Mouse (Mus musculus) left cerebral cortex, adult 9 months (tissue): ENCODE measurements at regions not wholly inside any gene's neighbourhood (a gene's known extent, or its start where the extent isn't known, plus 50 kb on each side); places are given as distances from the start of the nearest gene placed in this dataset.
"Not testable (repeated sequence)": the region's sequence is repeated elsewhere in the genome, so short reads cannot be mapped to it uniquely, and the experiment has no call there.

Experiments used
- DNase-seq, 2 experiments: peaks; one replicate each; pipeline ENCODE4 v3.0.0; 2022; ENCODE audit warnings: low spot score in 2 of 2

DNA sequence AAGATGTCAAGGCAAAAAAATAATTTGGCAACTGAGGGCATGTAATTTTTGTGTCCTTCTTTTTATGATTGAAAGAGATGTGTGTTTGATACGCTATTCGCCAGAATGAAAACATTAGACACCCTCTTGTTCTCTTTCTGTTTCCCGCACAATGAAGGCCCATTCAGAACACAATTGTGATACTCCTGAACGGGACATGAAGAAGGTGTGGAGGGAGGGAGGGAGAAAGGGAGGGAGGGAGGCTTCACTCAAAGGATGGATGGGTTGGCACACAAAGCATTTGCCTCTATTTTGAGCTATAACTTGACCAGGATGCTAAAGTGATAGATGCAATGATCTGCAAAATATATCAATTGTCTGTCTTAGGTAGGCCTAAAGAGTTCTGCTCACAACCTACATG, 132.0 kb upstream of the Kiz start:
- DNase-seq: no peak

DNA sequence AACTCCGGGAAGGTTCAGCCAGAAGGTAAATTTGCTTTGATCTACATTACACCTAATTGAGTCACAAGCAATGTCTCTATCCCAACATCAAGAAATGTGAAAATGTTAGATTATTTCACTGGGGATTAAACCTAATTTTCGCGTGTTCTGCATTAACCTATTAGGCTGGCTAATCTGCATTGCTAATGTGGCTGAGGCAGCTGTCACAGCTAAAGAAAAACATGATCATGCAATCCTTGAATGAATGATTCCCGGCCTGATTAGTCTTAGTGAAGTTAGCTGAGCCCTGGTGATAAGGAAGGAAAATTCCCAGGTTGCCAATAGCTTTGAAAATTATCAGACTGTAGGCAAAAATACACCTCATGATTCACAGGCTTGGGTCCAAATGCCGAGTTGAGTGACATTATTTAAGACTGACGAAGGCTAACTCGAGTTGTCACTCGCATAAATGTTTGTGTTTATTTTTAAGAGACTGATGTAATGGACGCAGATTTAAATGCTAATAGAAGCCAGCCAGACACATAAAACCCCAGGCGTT, 131.5 kb upstream of the Kiz start:
- DNase-seq: no peak

DNA sequence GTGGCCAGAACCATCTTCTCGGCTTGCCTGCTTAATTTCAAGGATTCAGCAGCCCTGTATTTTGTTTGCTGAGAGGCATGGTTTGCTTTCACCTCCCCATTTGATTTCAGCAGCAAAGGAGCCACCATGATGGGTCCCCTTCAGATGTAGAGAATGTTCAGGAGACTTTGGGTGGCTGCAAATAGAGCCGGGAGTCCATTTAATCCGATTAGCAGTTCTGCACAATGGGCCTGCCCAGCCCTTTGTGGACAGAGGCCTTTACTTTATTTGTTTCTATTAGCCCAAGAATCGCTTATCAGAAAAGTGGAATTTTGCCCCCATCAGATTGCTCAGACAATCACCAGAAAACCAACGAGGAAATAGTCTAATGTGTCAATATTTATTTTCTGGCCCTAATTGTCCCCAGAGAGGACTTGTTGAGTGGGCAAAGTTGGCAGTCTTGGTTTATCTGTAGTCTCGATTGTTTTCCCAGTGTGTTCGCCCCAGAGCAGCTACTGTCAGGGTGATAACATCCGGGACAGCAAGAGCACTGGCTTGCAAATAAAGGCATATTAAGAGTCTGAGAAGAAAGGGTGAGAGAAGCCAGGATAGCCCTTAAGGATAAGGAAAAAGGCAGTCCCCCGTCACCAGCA, 130.6 kb upstream of the Kiz start:
- DNase-seq: no peak

DNA sequence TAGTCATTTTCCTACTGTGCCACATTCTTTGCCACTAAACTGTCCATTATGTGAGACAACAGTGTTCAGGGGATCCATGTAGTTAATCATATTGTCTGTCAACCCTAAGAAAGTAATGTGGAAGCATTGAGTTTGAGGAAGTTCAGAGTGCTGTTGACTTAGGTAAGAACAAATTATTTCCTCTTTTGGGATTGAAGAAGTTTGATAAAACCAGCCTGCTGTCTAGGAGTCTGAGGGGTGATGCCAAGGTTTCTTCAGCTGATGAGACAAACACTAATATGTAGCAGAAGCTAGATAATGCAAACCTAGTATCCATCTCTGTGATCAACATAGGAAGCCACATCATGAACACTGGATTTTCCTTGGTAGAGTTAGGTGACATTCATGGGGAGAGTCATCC, 127.0 kb upstream of the Kiz start:
- DNase-seq: no peak

DNA sequence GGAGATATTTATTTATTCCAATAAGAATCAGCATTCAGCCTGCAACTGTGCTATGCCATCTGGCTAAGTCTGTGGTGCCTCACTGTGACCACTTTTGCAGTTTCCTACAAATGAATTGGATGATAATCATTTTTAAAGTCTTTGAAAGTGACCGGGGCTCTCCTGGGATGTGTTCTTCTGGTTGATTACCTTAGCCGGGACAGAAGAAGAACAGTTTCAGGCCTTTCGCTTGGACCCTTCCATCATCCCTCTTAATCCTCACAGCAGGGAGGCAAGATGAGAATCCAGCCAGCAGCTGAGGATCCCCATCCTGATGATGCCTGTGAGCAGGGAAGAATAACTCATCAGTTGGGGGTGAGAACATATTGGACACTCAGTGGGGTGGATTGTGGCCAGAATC, 124.6 kb upstream of the Kiz start:
- no peak for DNase-seq

DNA sequence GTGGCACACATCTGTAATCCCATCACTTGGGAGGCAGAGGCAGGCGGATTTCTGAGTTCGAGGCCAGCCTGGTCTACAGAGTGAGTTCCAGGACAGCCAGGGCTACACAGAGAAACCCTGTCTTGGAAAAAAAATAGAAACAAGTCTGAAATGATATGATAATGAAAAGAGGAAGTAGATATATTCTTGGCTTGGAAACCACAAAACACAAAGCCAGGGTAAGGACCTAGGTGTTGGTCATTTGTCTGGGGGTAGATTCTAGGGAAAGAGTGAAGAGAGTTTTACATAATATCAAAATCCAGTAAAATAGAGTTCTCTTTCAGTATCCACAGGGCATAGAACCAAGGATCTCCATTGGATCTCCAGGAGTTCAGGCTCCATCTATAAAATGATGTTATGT, 122.8 kb upstream of the Kiz start:
- DNase-seq: not testable (repeated sequence)

DNA sequence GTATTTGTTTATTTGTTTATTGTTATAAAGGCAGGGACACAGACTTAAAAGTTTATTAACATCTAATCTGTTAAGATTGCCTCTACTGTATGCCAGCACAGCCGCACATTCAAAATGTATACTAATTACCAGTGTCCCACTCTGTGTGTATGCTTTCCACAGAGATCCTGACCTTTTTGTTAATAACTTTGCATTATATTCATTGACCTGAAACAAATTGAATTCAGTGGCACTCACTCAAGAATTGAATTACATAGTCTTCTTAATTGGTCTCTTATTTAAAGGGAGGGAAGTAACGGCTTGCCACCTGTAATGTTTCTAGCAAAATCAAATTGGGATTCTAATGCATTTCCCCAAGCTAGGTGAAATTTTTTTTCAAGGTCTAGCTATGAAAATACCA, 111.3 kb upstream of the Kiz start:
- DNase-seq: no peak

DNA sequence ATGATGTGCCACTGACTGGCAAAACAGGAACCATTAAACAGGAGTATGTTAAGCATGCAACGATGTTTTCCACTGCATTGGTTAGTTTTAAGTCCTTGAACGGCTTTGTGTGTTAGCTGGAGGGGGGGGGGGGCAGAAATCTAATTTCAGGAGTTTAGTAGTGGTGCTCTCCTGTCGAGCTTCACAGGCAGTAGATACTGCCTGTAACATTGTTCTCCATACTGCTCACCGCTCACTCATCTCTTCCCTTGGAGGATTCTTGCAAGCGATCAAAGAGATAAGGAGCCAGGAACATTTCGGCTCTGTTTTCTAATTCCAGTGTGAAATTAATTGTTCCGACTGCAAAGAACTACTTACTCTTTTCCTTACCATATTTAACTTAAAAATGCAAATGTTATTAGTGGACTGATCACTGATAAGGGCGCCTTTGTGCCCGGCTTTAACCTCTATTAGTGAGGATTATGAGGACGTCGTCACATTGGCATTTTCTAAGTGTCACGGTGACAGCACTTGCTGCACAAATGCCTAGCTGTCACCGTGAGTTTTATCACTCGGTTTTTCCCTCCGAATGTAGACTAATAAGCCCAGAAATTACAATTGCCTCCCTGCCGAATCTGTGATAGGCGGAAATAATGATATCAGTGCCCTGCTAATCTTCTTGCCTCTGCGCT, 110.5 kb upstream of the Kiz start:
- no peak for DNase-seq

DNA sequence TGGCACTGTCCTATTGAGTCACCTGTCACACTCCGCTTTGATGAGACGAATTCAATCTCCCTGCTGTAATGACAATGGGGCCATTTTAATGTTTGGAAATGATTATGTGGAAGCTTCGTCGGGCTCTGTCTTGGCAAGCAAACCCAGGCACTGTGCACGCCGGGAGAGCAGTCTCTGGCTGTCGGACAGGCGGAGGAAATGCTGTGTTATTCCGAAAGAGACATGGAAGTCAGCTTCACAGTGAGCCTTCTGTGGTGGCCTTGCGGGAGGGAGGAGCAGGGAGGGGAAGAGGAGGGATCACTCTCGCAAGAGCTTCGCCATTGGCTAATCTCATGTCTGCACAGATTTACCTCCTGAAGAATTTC, 110.0 kb upstream of the Kiz start:
- DNase-seq: peak; percentile 33 to 58

DNA sequence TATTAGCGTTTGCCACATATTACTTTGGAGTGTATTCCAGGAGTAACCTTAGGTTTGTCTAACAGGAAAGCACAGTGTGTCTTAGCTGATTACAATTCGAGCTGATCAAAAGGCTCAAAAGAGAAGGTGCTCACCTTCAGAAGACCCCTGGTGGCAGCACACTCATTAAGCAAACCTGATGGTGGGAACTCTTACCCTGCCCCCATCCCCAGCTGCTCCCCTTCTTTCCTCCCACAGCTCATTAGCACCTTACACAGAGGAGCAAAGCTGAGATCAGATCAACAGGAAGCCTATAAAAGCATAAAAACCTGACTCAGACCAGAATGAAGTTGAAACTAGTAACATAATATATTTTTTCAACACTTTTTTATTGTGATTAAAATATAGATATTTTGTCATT, 101.7 kb upstream of the Kiz start:
- no peak for DNase-seq

DNA sequence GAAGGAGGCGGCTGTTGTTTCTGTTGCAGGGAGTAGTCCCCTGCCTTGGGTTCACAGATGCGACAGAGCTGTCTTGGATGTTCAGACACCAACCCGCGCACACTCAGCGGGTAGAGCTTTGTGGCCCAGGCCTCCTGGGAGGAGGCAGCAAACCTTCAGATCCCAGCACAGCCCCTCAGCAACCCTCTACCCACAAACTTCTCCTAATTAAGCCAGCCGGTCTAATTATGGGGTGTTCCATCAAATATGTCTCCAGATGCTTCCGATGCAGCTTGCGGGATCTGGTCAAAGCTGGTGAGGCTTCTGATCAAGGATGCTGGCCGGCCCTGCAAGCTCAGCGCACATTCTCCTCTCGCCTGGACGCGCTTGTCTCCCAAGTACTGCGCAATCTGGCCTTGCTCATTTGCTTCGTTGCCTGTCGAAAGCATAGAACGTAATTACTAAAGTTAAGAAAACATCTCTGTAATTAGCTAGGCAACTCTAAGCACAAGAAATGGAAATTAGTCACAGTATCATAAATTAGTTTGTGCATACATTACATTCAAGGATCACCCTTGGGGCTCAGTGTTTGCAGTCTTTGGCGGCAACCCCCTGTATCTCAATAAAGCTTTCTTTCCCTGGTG, 92.0 kb upstream of the Kiz start:
- DNase-seq: no peak

DNA sequence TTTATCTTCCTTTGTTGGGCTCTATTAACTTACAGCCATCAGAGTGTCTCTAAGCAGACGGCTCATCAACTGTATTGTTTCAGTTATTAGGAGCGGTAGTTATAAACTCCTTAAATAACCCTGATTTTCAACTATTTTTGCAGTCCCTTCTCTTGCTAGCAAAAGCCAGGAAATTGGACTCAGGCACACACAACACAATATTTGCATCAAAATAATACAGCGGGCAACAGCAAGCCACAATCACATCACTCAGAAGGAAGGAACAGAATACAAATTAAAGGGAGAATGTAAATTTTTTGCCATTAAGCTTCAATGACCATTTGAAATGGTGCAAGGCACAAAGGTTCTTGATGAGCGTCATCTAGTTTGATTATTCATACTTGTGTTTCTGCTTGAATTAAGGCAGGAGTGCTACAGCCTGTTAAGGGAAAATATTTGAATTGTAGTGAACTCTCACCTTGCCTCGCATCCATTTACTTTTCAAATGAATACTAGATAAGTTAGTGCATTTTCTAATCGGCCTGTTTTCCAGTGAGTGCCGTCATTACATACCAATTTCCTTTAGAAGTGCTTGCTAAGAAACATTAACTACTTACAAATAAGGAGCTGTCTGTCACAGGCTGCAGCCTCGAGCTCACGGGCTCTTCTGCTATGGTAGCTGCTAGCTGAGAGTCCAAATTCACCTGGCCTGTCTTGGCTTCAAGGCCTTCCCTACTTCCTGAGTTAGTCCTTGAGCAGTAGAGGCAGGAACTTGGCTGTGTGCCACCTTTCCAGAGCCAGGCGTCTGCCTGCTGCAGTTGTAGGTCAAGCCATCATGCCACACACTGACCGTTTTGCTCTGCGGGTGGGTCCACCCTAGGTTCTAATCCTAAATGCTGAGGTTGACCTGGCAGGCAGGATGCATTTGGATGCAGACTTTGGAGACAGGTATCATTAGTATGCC, 91.1 kb upstream of the Kiz start:
- DNase-seq: no peak

DNA sequence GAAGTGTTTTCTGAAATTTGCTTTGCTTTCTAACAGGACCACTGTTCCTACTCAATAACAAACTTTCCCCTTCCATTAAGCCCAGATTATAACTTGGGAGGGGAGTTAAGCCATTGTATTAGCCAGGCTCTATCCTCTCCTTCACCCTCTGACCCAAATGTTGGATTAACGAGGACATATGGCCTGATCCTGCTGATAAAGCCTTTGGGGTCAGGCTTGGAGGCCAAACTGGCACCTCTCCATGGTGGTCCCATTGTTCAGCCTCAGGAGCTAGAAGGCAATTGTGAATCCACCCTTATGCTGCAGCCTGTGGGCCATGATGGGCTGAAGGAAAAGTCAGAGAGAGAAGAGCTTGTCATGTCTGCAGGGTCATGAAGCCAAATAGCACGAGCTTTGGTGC, 80.8 kb upstream of the Kiz start:
- no peak for DNase-seq

DNA sequence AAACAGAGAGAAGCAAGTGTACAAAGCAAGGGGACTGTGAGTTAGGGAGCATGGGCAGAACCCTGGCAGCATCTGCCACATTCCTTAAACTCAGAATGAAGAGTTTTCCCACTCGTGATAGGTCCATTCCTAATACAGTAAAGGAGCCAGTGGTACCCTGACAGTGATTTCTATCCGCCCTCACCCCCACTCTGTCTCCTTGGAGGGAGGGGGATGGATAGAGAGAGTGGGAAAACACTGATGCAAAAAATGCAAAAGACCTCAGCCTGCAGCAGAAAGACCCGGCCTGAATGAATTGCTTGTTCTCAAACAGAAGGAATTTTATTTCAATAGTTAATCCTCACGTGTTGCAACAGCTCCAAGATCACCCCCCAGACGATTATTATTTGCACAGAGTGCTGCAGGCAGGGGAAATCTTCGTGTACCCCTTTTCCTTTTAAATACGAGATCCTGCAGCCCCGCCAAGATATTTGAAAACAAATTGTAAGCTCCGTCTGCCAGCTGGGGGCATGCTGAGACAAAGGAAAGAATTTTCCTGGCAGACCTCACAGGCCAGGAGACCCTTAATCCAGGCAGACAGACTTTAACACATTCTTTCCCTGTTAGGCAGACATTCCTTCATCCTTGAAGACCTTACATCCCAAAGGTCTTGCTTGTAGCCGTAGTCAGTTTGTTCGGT, 68.4 kb upstream of the Kiz start:
- DNase-seq: no peak

DNA sequence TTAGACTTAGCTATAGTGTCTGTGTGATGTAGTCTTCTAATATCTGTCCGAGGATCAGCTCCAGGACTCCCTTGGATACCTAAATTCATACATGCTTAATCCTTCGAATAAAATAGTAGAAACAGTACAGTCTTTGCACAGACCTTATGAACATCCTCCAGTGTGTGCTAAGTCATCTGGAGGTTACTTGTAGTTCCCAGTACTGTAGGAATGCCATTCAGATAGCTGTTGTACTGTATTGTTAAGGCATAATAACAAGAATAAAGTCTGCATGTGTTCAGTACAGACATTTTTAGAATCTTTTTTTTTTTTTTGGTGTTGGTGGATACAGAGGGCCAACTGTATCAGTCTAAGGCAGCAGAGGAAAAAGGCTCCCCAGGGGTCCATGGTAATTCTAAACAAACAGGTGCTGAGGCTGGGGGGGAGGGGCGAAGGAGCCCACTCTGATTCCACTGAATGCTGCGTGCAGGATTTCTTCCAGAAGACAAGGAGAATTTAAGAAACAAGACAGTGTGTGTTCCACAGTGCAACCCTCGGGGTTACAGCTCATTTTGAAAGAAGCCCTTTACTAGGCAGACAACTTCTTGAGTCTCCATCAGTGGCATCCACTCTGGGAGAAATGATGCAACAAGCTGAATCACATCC, 67.7 kb upstream of the Kiz start:
- DNase-seq: no peak

DNA sequence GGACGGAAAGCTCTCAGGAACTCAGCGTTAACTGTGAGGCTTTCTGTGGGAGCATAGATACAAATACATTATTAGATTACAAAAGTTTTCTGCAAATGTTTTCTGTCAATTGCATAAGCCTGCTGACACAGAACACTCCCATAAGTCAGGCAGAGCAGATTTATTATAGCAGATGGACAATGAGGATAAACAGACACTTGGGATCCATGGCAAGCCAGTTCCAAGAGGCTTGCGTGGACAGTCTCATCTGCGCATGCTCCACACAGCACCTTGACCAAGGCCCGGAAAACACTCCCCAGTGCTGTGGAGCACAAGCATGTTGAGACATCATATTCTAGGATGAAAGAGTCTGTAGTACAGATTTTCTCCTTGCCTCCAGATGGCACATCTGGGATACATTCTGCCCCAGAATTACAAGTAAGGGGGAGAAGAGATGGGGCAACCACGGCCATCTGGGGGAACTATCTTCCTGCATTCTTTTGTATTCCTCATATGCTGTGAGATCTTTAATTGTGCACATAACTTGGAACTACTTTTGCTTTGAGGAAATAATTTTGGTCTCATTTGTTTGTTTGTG, 62.7 kb upstream of the Kiz start:
- no peak for DNase-seq

DNA sequence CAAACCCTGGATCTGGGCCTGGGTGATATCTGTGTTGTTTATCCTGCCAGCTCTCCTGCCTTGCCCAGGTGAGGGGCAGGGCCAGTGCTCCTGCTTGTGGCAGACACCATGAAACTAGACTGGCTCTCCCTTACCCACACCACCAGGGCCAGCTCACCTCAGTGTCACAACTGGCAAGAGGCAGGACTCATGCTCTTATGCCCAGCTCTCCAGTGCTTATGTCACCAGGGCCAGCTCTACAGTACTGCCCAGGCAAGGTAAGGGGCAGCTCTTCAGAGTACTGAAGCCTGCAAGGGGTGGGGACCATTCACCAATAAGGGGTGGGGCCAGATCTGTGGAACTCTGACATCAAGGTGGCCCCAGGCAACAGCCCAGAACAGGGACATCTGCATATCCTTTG, 52.7 kb upstream of the Kiz start:
- DNase-seq: no peak
